Mouse (Mus musculus) CH12.LX (cell line): ENCODE results near the gene Pias4. TPM values are rescaled to one million over a fixed set of nuclear protein-coding genes. Genes with fewer than 3 reads are reported as not detected.

Experiments
- DNase-seq: peaks from one replicate; pipeline ENCODE4 v3.0.0-alpha.2; 2013; ENCODE audit errors: extremely low read depth
- H3K27ac ChIP-seq: 2 replicates; pipeline ENCODE4 v1.5.1; 2012; ENCODE audit warnings: low read depth, mild to moderate bottlenecking, control low read depth, moderate library complexity; ENCODE audit not compliant: insufficient read depth
- H3K27me3 ChIP-seq: replicated peaks from 2 replicates; pipeline ENCODE3; 2012; ENCODE audit warnings: inconsistent platforms
- H3K36me3 ChIP-seq, 2 experiments: replicated peaks in 1 of 2; 2 replicates each; pipeline versions ENCODE3 to v1.6.1; 2012; ENCODE audit warnings: inconsistent platforms in 1 of 2, low read length in 1 of 2, mild to moderate bottlenecking in 1 of 2, mixed read lengths in 1 of 2, moderate library complexity in 1 of 2; ENCODE audit not compliant: control insufficient read depth in 1 of 2, insufficient read depth in 1 of 2
- H3K4me1 ChIP-seq, 2 experiments: 2 replicates each; pipeline ENCODE4 v1.6.1; 2012; ENCODE audit warnings: inconsistent platforms in 1 of 2, moderate library complexity in 1 of 2; ENCODE audit not compliant: insufficient read depth in 2 of 2, control insufficient read depth in 1 of 2
- H3K4me2 ChIP-seq: 2 replicates; pipeline ENCODE4 v1.6.1; 2012; ENCODE audit warnings: low read depth, mild to moderate bottlenecking, control low read depth; ENCODE audit not compliant: poor library complexity, insufficient read depth, severe bottlenecking
- H3K4me3 ChIP-seq, 3 experiments: fragments of 150-350 bp in 1 of 3; sonication (generic) in 1 of 3; replicated peaks in 1 of 3; 2 replicates each; pipeline versions ENCODE3 to v1.5.1; 2011 to 2012; ENCODE audit warnings: low read depth in 2 of 3, low read length in 2 of 3, mild to moderate bottlenecking in 2 of 3, moderate library complexity in 2 of 3, control low read depth in 1 of 3, improper control_type of control experiment in 1 of 3, inconsistent platforms in 1 of 3, mixed read lengths in 1 of 3; ENCODE audit not compliant: poor library complexity in 1 of 3
- H3K79me2 ChIP-seq: replicated peaks from 2 replicates; pipeline ENCODE4 v1.6.1; 2012; ENCODE audit warnings: mild to moderate bottlenecking, moderate library complexity; ENCODE audit not compliant: control insufficient read depth, poor library complexity, insufficient read depth, severe bottlenecking; ENCODE audit errors: extremely low read depth
- H3K9ac ChIP-seq: 2 replicates; pipeline ENCODE4 v1.6.1; 2012; ENCODE audit warnings: low read depth, mild to moderate bottlenecking, control low read depth, moderate library complexity; ENCODE audit not compliant: insufficient read depth
- H3K9me3 ChIP-seq: replicated peaks from 2 replicates; pipeline ENCODE3; 2012; ENCODE audit warnings: low read length, inconsistent platforms, mixed read lengths
- BHLHE40 ChIP-seq: IDR thresholded peaks from 2 replicates; pipeline ENCODE4 v1.6.1; 2011; ENCODE audit warnings: mild to moderate bottlenecking, low read depth, low read length, improper control_type of control experiment
- CHD1 ChIP-seq: IDR thresholded peaks from 2 replicates; pipeline ENCODE4 v1.6.1; 2012; ENCODE audit warnings: low read depth, low read length, improper control_type of control experiment, inconsistent platforms
- CHD2 ChIP-seq: IDR thresholded peaks from 2 replicates; pipeline ENCODE4 v1.6.1; 2011; ENCODE audit warnings: low read length, improper control_type of control experiment
- CTCF ChIP-seq, 2 experiments: IDR thresholded peaks in 1 of 2; conservative IDR thresholded peaks in 1 of 2; 2 replicates each; pipeline ENCODE4 v1.5.1; 2011 to 2012; ENCODE audit warnings: low read depth in 2 of 2, low read length in 2 of 2, improper control_type of control experiment in 1 of 2, inconsistent platforms in 1 of 2, mild to moderate bottlenecking in 1 of 2, moderate library complexity in 1 of 2
- ELF1 ChIP-seq: IDR thresholded peaks from 2 replicates; pipeline ENCODE4 v1.6.1; 2014; ENCODE audit warnings: low read depth, mild to moderate bottlenecking, inconsistent platforms, low read length, improper control_type of control experiment
- GABPA ChIP-seq: IDR thresholded peaks from 2 replicates; pipeline ENCODE4 v1.6.1; 2012; ENCODE audit warnings: low read depth, low read length, improper control_type of control experiment, inconsistent platforms; ENCODE audit not compliant: insufficient replicate concordance
- HCFC1 ChIP-seq: IDR thresholded peaks from 2 replicates; pipeline ENCODE4 v1.6.1; 2012; ENCODE audit warnings: low read depth, mild to moderate bottlenecking, inconsistent platforms, low read length, improper control_type of control experiment
- IRF4 ChIP-seq: IDR thresholded peaks from 2 replicates; pipeline ENCODE4 v1.6.1; 2014; ENCODE audit warnings: low read depth, mild to moderate bottlenecking, inconsistent platforms, low read length, improper control_type of control experiment
- KAT2A ChIP-seq: IDR thresholded peaks from 2 replicates; pipeline ENCODE4 v1.6.1; 2012; ENCODE audit warnings: low read length, improper control_type of control experiment, inconsistent platforms; ENCODE audit not compliant: insufficient replicate concordance
- MAX ChIP-seq: IDR thresholded peaks from 2 replicates; pipeline ENCODE4 v1.6.1; 2011; ENCODE audit warnings: low read length, improper control_type of control experiment
- MAZ ChIP-seq: IDR thresholded peaks from 2 replicates; pipeline ENCODE4 v1.6.1; 2012; ENCODE audit warnings: low read depth, mild to moderate bottlenecking, inconsistent platforms, low read length, improper control_type of control experiment, moderate library complexity
- MEF2A ChIP-seq: IDR thresholded peaks from 2 replicates; pipeline ENCODE4 v1.6.1; 2014; ENCODE audit warnings: low read depth, mild to moderate bottlenecking, inconsistent platforms, low read length, improper control_type of control experiment, borderline replicate concordance
- MYC ChIP-seq: IDR thresholded peaks from 2 replicates; pipeline ENCODE4 v1.6.1; 2011; ENCODE audit warnings: low read depth, mild to moderate bottlenecking, improper control_type of control experiment, low read length
- NELFE ChIP-seq: IDR thresholded peaks from 2 replicates; pipeline ENCODE4 v1.6.1; 2011; ENCODE audit warnings: low read depth, low read length, improper control_type of control experiment
- POLR2A ChIP-seq: IDR thresholded peaks from 2 replicates; pipeline ENCODE4 v1.6.1; 2011; ENCODE audit warnings: low read depth, mild to moderate bottlenecking, improper control_type of control experiment, low read length
- RCOR1 ChIP-seq: conservative IDR thresholded peaks from 2 replicates; pipeline ENCODE4 v1.6.1; 2012; ENCODE audit warnings: low read depth, mild to moderate bottlenecking, inconsistent platforms, low read length, improper control_type of control experiment
- SIN3A ChIP-seq: IDR thresholded peaks from 2 replicates; pipeline ENCODE4 v1.6.1; 2012; ENCODE audit warnings: low read length, improper control_type of control experiment, inconsistent platforms
- TCF12 ChIP-seq: IDR thresholded peaks from 2 replicates; pipeline ENCODE4 v1.6.1; 2014; ENCODE audit warnings: low read depth, mild to moderate bottlenecking, inconsistent platforms, low read length, improper control_type of control experiment
- UBTF ChIP-seq: IDR thresholded peaks from 2 replicates; pipeline ENCODE4 v1.6.1; 2012; ENCODE audit warnings: low read depth, mild to moderate bottlenecking, inconsistent platforms, low read length, improper control_type of control experiment, moderate library complexity
- USF1 ChIP-seq: IDR thresholded peaks from 2 replicates; pipeline ENCODE4 v1.6.1; 2014; ENCODE audit warnings: low read depth, mild to moderate bottlenecking, inconsistent platforms, low read length, improper control_type of control experiment
- USF2 ChIP-seq: conservative IDR thresholded peaks from 2 replicates; pipeline ENCODE4 v1.6.1; 2011; ENCODE audit warnings: low read depth, low read length, improper control_type of control experiment
- ZKSCAN1 ChIP-seq: IDR thresholded peaks from 2 replicates; pipeline ENCODE4 v1.6.1; 2012; ENCODE audit warnings: low read depth, inconsistent platforms, low read length, improper control_type of control experiment, borderline replicate concordance
- ZMIZ1 ChIP-seq: IDR thresholded peaks from 2 replicates; pipeline ENCODE4 v1.6.1; 2012; ENCODE audit warnings: low read depth, mild to moderate bottlenecking, inconsistent platforms, low read length, improper control_type of control experiment
- ZNF384 ChIP-seq: IDR thresholded peaks from 2 replicates; pipeline ENCODE4 v1.6.1; 2012; ENCODE audit warnings: low read depth, low read length, improper control_type of control experiment, inconsistent platforms
- dilution Hi-C: fragments of 300-500 bp; cut with MboI; formaldehyde crosslinking; loops from 2 replicates; pipeline ENCODE4 v1.14.3; 2020; ENCODE audit warnings: low sequenced_read_pairs; ENCODE audit not compliant: extremely low pct_unique_long_range_greater_than_20kb, extremely low pct_ligation_motif_present
- in situ Hi-C: fragments of 300-500 bp; cut with MboI; formaldehyde crosslinking; loops from 3 replicates; pipeline ENCODE4 v1.14.3; 2019; ENCODE audit warnings: low sequenced_read_pairs, low pct_ligation_motif_present, low pct_unique_long_range_greater_than_20kb, mixed read lengths
- polyA plus RNA-seq: library from polyadenylated mRNA; unstranded; fragments of >175 nt; gene quantifications from 2 replicates; pipeline ENCODE4 v1.2.1, GENCODE M21; 2012; ENCODE audit warnings: low read depth; ENCODE audit not compliant: insufficient read length
- total RNA-seq, 2 experiments: library from RNA; depleted of rRNA; stranded (reverse); fragments of 300-350 nt in 1 of 2; fragments of >200 nt in 1 of 2; gene quantifications; 2 replicates each; pipeline ENCODE4 v1.2.3; 2012 to 2014

Pias4 gene
- total and polyA plus RNA-seq, 3 experiments, result 15.3 to 33.5 (median 26.6) TPM

DNA sequence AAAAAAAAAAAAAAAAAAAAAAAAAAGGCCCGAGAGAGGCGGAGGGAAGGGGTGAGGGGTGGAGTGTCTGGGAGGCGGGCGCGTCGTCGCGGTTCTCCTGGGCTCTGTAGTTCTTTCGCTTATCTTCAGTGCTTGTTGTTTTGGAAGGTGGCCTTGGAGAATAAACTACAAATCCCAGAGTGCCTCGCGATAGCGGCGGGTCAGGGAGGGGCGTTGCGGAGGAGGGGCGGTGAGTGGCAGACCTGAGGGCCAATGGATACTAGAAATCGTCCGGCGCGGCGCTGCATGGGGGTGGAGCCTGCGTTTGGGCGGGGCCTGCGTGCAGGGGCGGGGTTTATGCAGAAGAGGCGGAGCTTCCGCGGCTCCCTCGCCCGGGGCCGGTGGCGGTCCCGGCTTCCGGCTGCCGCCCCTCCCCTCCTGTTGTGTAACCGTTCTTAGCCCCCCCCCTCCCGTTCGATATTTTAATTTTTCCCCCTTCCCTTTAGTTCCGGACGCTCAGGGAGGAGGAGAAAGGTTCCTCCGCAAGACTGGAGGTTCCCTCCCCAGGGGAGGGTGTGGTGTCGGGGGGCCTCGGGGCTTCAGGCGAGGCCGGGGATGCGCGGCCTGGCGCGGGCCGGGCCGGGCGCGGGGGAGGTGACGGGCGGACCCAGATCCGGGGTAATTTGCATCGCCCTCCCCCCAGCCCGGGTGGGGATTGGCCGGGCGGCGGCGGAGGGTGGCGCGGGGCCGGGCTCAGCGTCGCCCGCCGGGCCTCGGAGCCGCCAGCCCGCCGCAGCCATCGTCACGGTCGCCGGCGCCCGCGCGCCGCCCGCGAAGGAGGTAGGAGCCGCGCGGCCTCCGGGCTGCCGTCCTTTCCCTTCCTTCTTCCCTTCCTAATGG, 30.2 kb downstream of the Pias4 start:
- peaks cover 46% of the 10 kb centered on the region for H3K79me2 ChIP-seq
- H3K9ac ChIP-seq, result peak overlapping the region; percentile 100
- dilution Hi-C loops (no loop called here), in situ Hi-C loops (no loop called here)
- peaks cover 19 to 52% of the 10 kb centered on the region in 2 experiments for H3K4me1 ChIP-seq
- DNase-seq, result peak; percentile 96
- peak overlapping the region; percentile 85 to 90 (median 87) for H3K4me3 ChIP-seq
- peaks cover 0 to 22% of the 10 kb centered on the region in 2 experiments for H3K36me3 ChIP-seq
- no peak overlapping the region; the same call in 1 of the 2 replicates for H3K4me2 ChIP-seq
- TF ChIP-seq MYC (peak; percentile 79), RCOR1 (0 out of 2 replicates have a peak, but pooled peaks have one; percentile 23), UBTF (peak; percentile 100), USF2 (no peak), MAX (no peak), ELF1 (peak; percentile 67), ZNF384 (peak; percentile 99), CHD1 (no peak), ZKSCAN1 (peak; percentile 46; the same call in 1 of the 2 replicates), SIN3A (peak; percentile 42; the same call in 1 of the 2 replicates), CHD2 (peak; percentile 77), BHLHE40 (no peak; the same call in 1 of the 2 replicates), CTCF (conservative IDR thresholded peaks at IDR 0.05 in 1 of 2, IDR thresholded peaks at IDR 0.05 in 1 of 2; ENCODE audit: low read depth in 2 of 2, low read length in 2 of 2) (no peak), USF1 (no peak), MEF2A (peak; percentile 73), HCFC1 (peak; percentile 93), POLR2A (peak; percentile 83), ZMIZ1 (peak; percentile 60), GABPA (peak; percentile 37; the same call in 1 of the 2 replicates), KAT2A (peak; percentile 87; the same call in 1 of the 2 replicates), IRF4 (peak; percentile 5; the same call in 1 of the 2 replicates), NELFE (peak; percentile 64; the same call in 1 of the 2 replicates), MAZ (peak; percentile 98), TCF12 (peak; percentile 50)
- H3K9me3 ChIP-seq, result no peaks in the 10 kb centered on the region
- no peaks in the 10 kb centered on the region for H3K27me3 ChIP-seq
- H3K27ac ChIP-seq, result peak overlapping the region; percentile 82
